8 mouse cellular contexts compared by ENCODE assay signal in the genomic region with DNA sequence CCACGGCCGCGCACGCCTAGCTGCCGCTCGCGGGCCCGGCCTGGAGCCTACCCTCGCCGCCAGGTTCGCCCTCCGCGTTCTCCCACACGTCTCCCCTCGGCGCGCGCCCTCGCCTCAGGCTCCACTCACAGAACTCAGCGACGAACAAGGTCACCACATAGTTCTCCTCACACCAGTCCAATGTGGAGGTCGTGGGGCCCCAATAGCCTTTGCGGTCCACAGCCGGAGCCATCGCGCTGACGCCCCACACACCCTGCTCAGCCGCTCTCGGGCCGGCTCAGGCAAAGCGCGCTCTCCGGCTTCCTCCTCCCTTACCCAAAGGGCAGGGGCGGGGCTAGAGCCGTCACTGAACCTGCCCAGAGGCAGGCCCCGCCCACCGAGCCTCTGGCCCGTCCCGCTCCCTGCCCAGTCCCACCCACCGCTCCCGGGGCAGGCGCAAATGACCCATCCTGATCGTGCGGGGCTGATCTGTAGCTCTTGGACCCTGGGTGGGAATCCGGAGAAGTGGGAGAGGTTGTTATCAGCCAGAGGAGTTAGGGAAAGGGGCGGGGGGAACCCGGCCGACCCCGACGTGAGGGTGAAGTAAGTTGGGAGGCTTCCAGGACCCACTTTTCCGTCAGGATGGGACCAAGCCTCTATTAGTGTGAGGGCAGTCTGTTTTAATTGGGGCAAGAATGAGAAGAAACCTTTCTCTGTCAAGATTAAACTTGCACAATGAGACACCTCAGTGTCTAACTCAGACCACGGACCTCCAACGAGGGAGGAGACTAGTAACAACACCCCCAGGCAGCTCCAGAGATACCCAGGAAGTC. TPM values are rescaled to one million over a fixed set of nuclear protein-coding genes. Genes with fewer than 3 reads are reported as not detected.
A peak's percentile ranks its signal among the peaks of the same experiment; 100 is the strongest.
DNase-seq lines count a peak whose midpoint lies in the region; ATAC-seq lines count a peak whose summit lies in the region.

No protein-coding gene starts in this region.

- peak overlapping the region; percentile 88 for H3K4me2 ChIP-seq in embryonic facial prominence, embryonic 14.5 days (ENCODE audit: low read depth, low read length)
- H3K4me2 ChIP-seq in kidney, embryonic 14.5 days (replicated peaks; ENCODE audit: low read depth, low read length), result peak overlapping the region; percentile 91
- H3K4me2 ChIP-seq in limb, embryonic 15.5 days, result peak overlapping the region; percentile 85

- H3K27ac ChIP-seq in embryonic facial prominence, embryonic 14.5 days (replicated peaks; ENCODE audit: low read depth, low read length), result peak overlapping the region; percentile 45; the same call in 1 of the 2 replicates
- H3K27ac ChIP-seq in kidney, embryonic 14.5 days (ENCODE audit: low read depth, low read length), result no peak overlapping the region
- H3K27ac ChIP-seq in limb, embryonic 15.5 days, result peak overlapping the region; percentile 82

- ATAC-seq in embryonic facial prominence, embryonic 14.5 days (ENCODE audit: low read depth), result peak; percentile 99
- peak; percentile 100 for ATAC-seq in kidney, embryonic 14.5 days (ENCODE audit: low FRiP score, low TSS enrichment)
- peak; percentile 99 for ATAC-seq in limb, embryonic 15.5 days (ENCODE audit: insufficient number of reproducible peaks, low FRiP score, low TSS enrichment, low read depth)

- H3K4me3 ChIP-seq in embryonic facial prominence, embryonic 14.5 days (ENCODE audit: low read depth, low read length), result peak overlapping the region; percentile 71
- H3K4me3 ChIP-seq in kidney, embryonic 14.5 days (ENCODE audit: low read length), result peak overlapping the region; percentile 56
- peak overlapping the region; percentile 83 for H3K4me3 ChIP-seq in limb, embryonic 15.5 days

- under 1% methylated on average over 26 of the region's 53 CpGs for WGBS in embryonic facial prominence, embryonic 14.5 days
- WGBS in kidney, embryonic 14.5 days, result 1% methylated on average over 52 of the region's 53 CpGs
- WGBS in limb, embryonic 15.5 days, result under 1% methylated on average over 52 of the region's 53 CpGs

- H3K36me3 ChIP-seq in embryonic facial prominence, embryonic 14.5 days (ENCODE audit: control insufficient read depth, insufficient read depth, low read length), result no peaks in the 10 kb centered on the region
- no peaks in the 10 kb centered on the region for H3K36me3 ChIP-seq in kidney, embryonic 14.5 days (ENCODE audit: control insufficient read depth, insufficient read depth, low read length)
- H3K36me3 ChIP-seq in limb, embryonic 15.5 days, result no peaks in the 10 kb centered on the region

- H3K27me3 ChIP-seq in embryonic facial prominence, embryonic 14.5 days (replicated peaks; ENCODE audit: control insufficient read depth, insufficient read depth, low read length), result no peaks in the 10 kb centered on the region
- no peaks in the 10 kb centered on the region for H3K27me3 ChIP-seq in kidney, embryonic 14.5 days (ENCODE audit: control insufficient read depth, insufficient read depth, low read length)
- no peaks in the 10 kb centered on the region for H3K27me3 ChIP-seq in limb, embryonic 15.5 days

- H3K9me3 ChIP-seq in embryonic facial prominence, embryonic 14.5 days (ENCODE audit: control insufficient read depth, low read length), result no peaks in the 10 kb centered on the region
- H3K9me3 ChIP-seq in kidney, embryonic 14.5 days (ENCODE audit: control insufficient read depth, low read length), result no peaks in the 10 kb centered on the region
- no peaks in the 10 kb centered on the region for H3K9me3 ChIP-seq in limb, embryonic 15.5 days

- peaks cover 6% of the 10 kb centered on the region; the same call in 1 of the 2 replicates for H3K4me1 ChIP-seq in embryonic facial prominence, embryonic 14.5 days (ENCODE audit: control insufficient read depth, insufficient read depth, low read length)
- H3K4me1 ChIP-seq in kidney, embryonic 14.5 days (ENCODE audit: control insufficient read depth, insufficient read depth, low read length), result peaks cover 3% of the 10 kb centered on the region; the same call in 1 of the 2 replicates
- H3K4me1 ChIP-seq in limb, embryonic 15.5 days, result peaks cover 10% of the 10 kb centered on the region; the same call in 1 of the 2 replicates

- peak; percentile 91 for DNase-seq in 3T3-L1 (ENCODE audit: low read depth, low spot score)
- DNase-seq in adrenal gland, postnatal 4 days (ENCODE audit: low spot score in 2 of 2), result peak; percentile 86 to 95
- DNase-seq in embryonic facial prominence, embryonic 14.5 days (ENCODE audit: low spot score), result peak; percentile 97
- peak; percentile 94 for DNase-seq in heart, adult 9 months (ENCODE audit: low spot score in 2 of 2)
- DNase-seq in monocyte, adult 2 months (ENCODE audit: low read depth in 1 of 2, low spot score in 2 of 2), result peak; percentile 80 to 89
- DNase-seq in spleen, postnatal 36 days (ENCODE audit: low spot score in 2 of 2), result peak; percentile 96 to 97

- H3K9ac ChIP-seq in embryonic facial prominence, embryonic 14.5 days (ENCODE audit: low read depth, low read length), result peak overlapping the region; percentile 81
- H3K9ac ChIP-seq in kidney, embryonic 14.5 days (ENCODE audit: low read depth, low read length), result peak overlapping the region; percentile 77
- peak overlapping the region; percentile 80 for H3K9ac ChIP-seq in limb, embryonic 15.5 days

RNA-seq across cellular contexts. Expression of a gene that starts 11.6 kb away (rescaled TPM):
- total RNA-seq in adrenal gland, postnatal 4 days (2021), result 10 to 100 TPM; 20.3 to 24.2 TPM
- 31.8 and 34.3 TPM in 2 replicates for polyA plus RNA-seq in embryonic facial prominence, embryonic 14.5 days (2014; fragmentation: Nextera tagmentation; extraction: Ambion mirVana)
- polyA plus RNA-seq in kidney, embryonic 14.5 days (2014; fragmentation: Nextera tagmentation; extraction: Ambion mirVana), result 25.6 and 27.4 TPM in 2 replicates
- 47.2 and 48.3 TPM in 2 replicates for polyA plus RNA-seq in limb, embryonic 15.5 days (2015; fragmentation: Nextera tagmentation; extraction: Ambion mirVana)

RNA-seq across cellular contexts. Expression of a gene that starts 51.7 kb away (rescaled TPM):
- total RNA-seq in adrenal gland, postnatal 4 days (2021), result 10 to 100 TPM; 10.3 to 12.1 TPM
- 23.6 and 24.7 TPM in 2 replicates for polyA plus RNA-seq in embryonic facial prominence, embryonic 14.5 days (2014; fragmentation: Nextera tagmentation; extraction: Ambion mirVana)
- polyA plus RNA-seq in kidney, embryonic 14.5 days (2014; fragmentation: Nextera tagmentation; extraction: Ambion mirVana), result 12.6 and 12.7 TPM in 2 replicates
- 20.7 and 21.6 TPM in 2 replicates for polyA plus RNA-seq in limb, embryonic 15.5 days (2015; fragmentation: Nextera tagmentation; extraction: Ambion mirVana)
